Mouse (Mus musculus) cortical plate, adult 2 months (tissue): Measurements from ENCODE around the gene Olfr1233. TPM values are rescaled to one million over a fixed set of nuclear protein-coding genes. Genes with fewer than 3 reads are reported as not detected.

Source experiments
- H3K27ac ChIP-seq: fragments of 200-500 bp; 2 replicates; pipeline ENCODE4 v1.5.1; 2012; ENCODE audit warnings: low read length, control low read depth, inconsistent platforms; ENCODE audit not compliant: insufficient read depth
- H3K4me1 ChIP-seq: fragments of 200-500 bp; 2 replicates; pipeline ENCODE4 v1.6.1; 2011; ENCODE audit warnings: low read length; ENCODE audit not compliant: control insufficient read depth, insufficient read depth
- H3K4me3 ChIP-seq: fragments of 200-500 bp; 2 replicates; pipeline ENCODE4 v1.5.1; 2011; ENCODE audit warnings: mild to moderate bottlenecking, low read length, control low read depth; ENCODE audit not compliant: insufficient read depth
- CTCF ChIP-seq: fragments of 200-500 bp; IDR thresholded peaks from 2 replicates; pipeline ENCODE4 v1.5.1; 2011; ENCODE audit warnings: mild to moderate bottlenecking, control low read depth, low read length; ENCODE audit not compliant: insufficient read depth; ENCODE audit errors: extremely low read depth
- POLR2A ChIP-seq: fragments of 200-500 bp; IDR thresholded peaks from 2 replicates; pipeline ENCODE4 v1.6.1; 2011; ENCODE audit warnings: mild to moderate bottlenecking, low read length, control low read depth; ENCODE audit not compliant: insufficient read depth; ENCODE audit errors: extremely low read depth
- polyA plus RNA-seq: library from polyadenylated mRNA; depleted of rRNA; stranded (reverse); fragments of >200 nt; gene quantifications from 2 replicates; pipeline ENCODE4 v1.2.3, GENCODE M21; 2012; rRNA removed

Olfr1233 gene
- not detected in 2 replicates for polyA plus RNA-seq

- H3K4me1 ChIP-seq = no peaks in the 10 kb centered on the region
- no peak for TF ChIP-seq CTCF
- TF ChIP-seq POLR2A = no peak
Observed at GRCm38 (mm10) chr2:89342298-89342697, at the start of gene Olfr1233. Gene Olfr1233 (minus strand): TSS chr2:89342398.

DNA sequence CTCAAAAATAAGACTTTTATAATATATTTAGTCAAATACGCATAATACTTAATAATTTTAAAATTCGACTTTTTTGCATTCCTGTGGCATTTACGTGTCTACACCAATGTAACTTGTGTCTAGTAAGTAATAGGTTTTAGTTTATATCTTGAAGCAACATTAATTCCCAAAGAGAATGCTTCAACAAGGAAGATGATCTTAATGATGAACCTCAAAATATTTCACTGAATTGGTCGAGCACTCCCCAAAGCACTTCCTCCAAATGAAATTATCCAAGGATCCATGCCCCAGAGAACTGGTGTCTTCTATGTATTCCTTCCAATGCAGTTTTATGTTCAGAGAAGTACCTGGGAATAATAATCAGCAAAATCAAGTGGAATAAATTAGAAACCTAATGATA lies 22.6 kb upstream of the Olfr1233 start, which contains the start of gene Olfr1234:
Olfr1234 (minus strand) TSS at position 101 of the 400 bp plus-strand sequence.
- H3K27ac ChIP-seq = no peak within 1 kb of the TSS

More at GRCm38 (mm10) chr2:89342298-89342697, at the start of gene Olfr1233:
- H3K4me3 ChIP-seq = no peak within 1 kb of the TSS
- H3K27ac ChIP-seq = no peak within 1 kb of the TSS

GRCm38 (mm10) chr2:89329575-89329974 lies 12.6 kb downstream of the Olfr1233 start, which contains the start of gene Olfr1232:
Gene Olfr1232 (minus strand): TSS chr2:89329675.
- Histone ChIP-seq H3K27ac (no peak within 1 kb of the TSS), H3K4me1 (no peaks in the 10 kb centered on the region), H3K4me3 (no peak within 1 kb of the TSS)
- TF ChIP-seq CTCF (no peak), POLR2A (no peak)

More for the DNA sequence above, 22.6 kb upstream of the Olfr1233 start, which contains the start of gene Olfr1234:
- Histone ChIP-seq H3K4me3 (no peak within 1 kb of the TSS), H3K4me1 (no peaks in the 10 kb centered on the region)
- TF ChIP-seq CTCF (no peak), POLR2A (no peak)

DNA sequence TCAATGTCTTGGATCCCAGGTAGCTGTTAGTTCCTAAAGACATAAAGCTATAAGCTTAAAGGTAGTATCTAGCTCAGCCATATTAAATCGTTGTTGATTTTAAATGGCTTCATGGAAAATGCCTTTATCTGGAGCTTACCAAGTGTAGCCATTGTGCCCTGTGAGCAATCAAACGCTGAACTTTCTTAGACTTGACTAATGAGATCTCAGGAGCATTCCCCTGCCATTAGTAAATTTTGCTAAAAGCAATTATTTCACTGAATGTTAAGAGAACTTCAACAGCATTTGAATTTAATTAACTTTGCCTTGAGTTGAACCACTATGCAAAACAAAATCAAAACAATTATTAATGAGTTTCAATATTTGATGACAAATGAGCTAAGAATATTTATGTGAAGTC lies 35.2 kb downstream of the Olfr1233 start, which contains the start of gene Olfr1231:
Olfr1231 (minus strand) TSS at position 101 of the 400 bp plus-strand sequence.
- no peak within 1 kb of the TSS for H3K27ac ChIP-seq
- H3K4me3 ChIP-seq = no peak within 1 kb of the TSS
- no peaks in the 10 kb centered on the region for H3K4me1 ChIP-seq
- TF ChIP-seq CTCF = no peak
- no peak for TF ChIP-seq POLR2A

GRCm38 (mm10) chr2:89297168-89297567 lies 45.0 kb downstream of the Olfr1233 start, which contains the start of gene Olfr1230:
Gene Olfr1230 (minus strand): TSS chr2:89297268.
- H3K27ac ChIP-seq = no peak within 1 kb of the TSS
- H3K4me3 ChIP-seq = no peak within 1 kb of the TSS
- H3K4me1 ChIP-seq = no peaks in the 10 kb centered on the region
- no peak for TF ChIP-seq CTCF
- TF ChIP-seq POLR2A = no peak

DNA sequence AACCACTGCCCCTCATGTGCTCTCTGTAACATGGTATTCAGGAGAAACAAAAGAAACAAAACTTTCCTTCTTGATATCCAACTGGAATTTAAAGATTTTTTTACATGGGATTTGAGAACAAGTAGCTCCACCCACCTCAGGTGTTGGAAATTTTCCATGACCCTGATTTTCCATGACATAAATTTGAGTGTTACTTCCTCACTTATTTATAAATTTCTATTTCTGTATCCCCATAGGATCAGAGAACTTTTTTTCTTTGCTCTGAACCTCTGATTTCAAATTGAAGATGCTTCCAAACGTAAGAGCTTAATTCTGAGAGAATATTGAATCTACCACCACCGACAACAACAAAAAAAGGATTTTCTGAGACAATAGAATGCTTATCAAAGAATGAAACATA lies 54.3 kb downstream of the Olfr1233 start, which contains the start of gene Olfr1229:
Olfr1229 (minus strand) TSS at position 101 of the 400 bp plus-strand sequence.
- no peaks in the 10 kb centered on the region for H3K4me1 ChIP-seq
- H3K27ac ChIP-seq = no peak within 1 kb of the TSS
- no peak within 1 kb of the TSS for H3K4me3 ChIP-seq
- TF ChIP-seq POLR2A (no peak), CTCF (no peak)

Other genes starting within 250 kb of the Olfr1233 start
- gene Olfr1220, start 235.6 kb downstream of the Olfr1233 start, polyA plus RNA-seq = not detected in 2 replicates
- gene Olfr1221, start 225.1 kb downstream of the Olfr1233 start, polyA plus RNA-seq = not detected in 2 replicates
- gene Olfr1222, start 209.3 kb downstream of the Olfr1233 start, polyA plus RNA-seq = not detected in 2 replicates
- not detected in 2 replicates for gene Olfr1223, start 190.8 kb downstream of the Olfr1233 start, polyA plus RNA-seq
- not detected in 2 replicates for gene Olfr1224-ps1, start 178.3 kb downstream of the Olfr1233 start, polyA plus RNA-seq
- gene Olfr1225, start 167.7 kb downstream of the Olfr1233 start, polyA plus RNA-seq = not detected in 2 replicates
- gene Olfr1226, start 142.3 kb downstream of the Olfr1233 start, polyA plus RNA-seq = not detected in 2 replicates
- gene Olfr1228, start 88.3 kb downstream of the Olfr1233 start, polyA plus RNA-seq = not detected in 2 replicates
- gene Olfr1229, start 54.4 kb downstream of the Olfr1233 start, polyA plus RNA-seq = not detected in 2 replicates
- not detected in 2 replicates for gene Olfr1230, start 45.1 kb downstream of the Olfr1233 start, polyA plus RNA-seq
- gene Olfr1231, start 35.3 kb downstream of the Olfr1233 start, polyA plus RNA-seq = not detected in 2 replicates
- not detected in 2 replicates for gene Olfr1232, start 12.7 kb downstream of the Olfr1233 start, polyA plus RNA-seq
- gene Olfr1234, start 22.5 kb upstream of the Olfr1233 start, polyA plus RNA-seq = not detected in 2 replicates
- gene Olfr1238, start 67.3 kb upstream of the Olfr1233 start, polyA plus RNA-seq = not detected in 2 replicates
- not detected in 2 replicates for gene Olfr1239, start 78.0 kb upstream of the Olfr1233 start, polyA plus RNA-seq
- gene Olfr1240, start 100.6 kb upstream of the Olfr1233 start, polyA plus RNA-seq = not detected in 2 replicates
- not detected in 2 replicates for gene Olfr1241, start 144.7 kb upstream of the Olfr1233 start, polyA plus RNA-seq
- not detected in 2 replicates for gene Olfr1242, start 155.9 kb upstream of the Olfr1233 start, polyA plus RNA-seq
- gene Olfr1243, start 189.1 kb upstream of the Olfr1233 start, polyA plus RNA-seq = not detected in 2 replicates
- not detected in 2 replicates for gene Olfr1245, start 236.0 kb upstream of the Olfr1233 start, polyA plus RNA-seq